16 mouse cellular contexts compared by ENCODE assay signal in the genomic region with DNA sequence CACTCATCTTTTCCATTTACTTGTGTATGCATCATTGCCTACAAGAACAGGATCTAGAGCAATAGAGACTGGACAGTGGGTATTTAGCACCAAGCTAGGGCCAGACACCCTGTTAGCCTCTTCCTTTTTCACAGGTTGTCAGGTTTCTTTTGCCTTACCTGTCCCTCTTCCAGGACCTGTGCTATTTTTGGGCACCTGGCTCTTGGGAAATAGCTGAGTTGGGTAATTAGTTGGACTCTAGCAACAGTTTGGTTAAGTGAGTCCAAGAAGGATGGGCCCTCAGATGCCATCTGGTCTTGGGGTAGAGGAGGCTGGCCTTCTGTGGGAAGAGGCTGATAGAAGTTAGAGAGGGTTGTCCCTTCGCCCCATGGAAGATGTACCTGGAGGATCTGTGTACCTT.
"Had no signal": no experiment of that assay in that cellular context is flagged by ENCODE, and none has a peak within 500 bp of the region (broad histone marks: within the 10 kb centered on the region; RNA-seq: fewer than 3 reads in every experiment).

No protein-coding gene starts in this region.

- H3K4me3 ChIP-seq: lung, embryonic 15.5 days; megakaryocyte, embryonic 14.5 days; midbrain, embryonic 13.5 days; midbrain, embryonic 15.5 days; neural tube, embryonic 12.5 days; stomach, embryonic 15.5 days had no signal

- H3K27ac ChIP-seq: lung, embryonic 15.5 days; macrophage; midbrain, embryonic 13.5 days; midbrain, embryonic 15.5 days; neural tube, embryonic 12.5 days; stomach, embryonic 15.5 days; stomach, postnatal 0 days had no signal

- DNase-seq: liver, postnatal 0 days; lung, adult 2 months; lung, postnatal 14 days; lung, postnatal 36 days; right cerebral cortex, postnatal 14 days; thymus, adult 2 months; thymus, postnatal 25 days; thymus, postnatal 4 days had no signal
